Mouse (Mus musculus) midbrain, postnatal 0 days (tissue): ENCODE data around the gene Crtc3. TPM values are rescaled to one million over a fixed set of nuclear protein-coding genes. Genes with fewer than 3 reads are reported as not detected.

Experiments used
- ATAC-seq: fragments of 200-750 bp; cut with Nextera tagmentation; 2 replicates; pipeline ENCODE4 v1.8.0; 2017; ENCODE audit warnings: moderate number of reproducible peaks, mild to moderate bottlenecking, moderate TSS enrichment, moderate library complexity; ENCODE audit not compliant: low FRiP score
- DNase-seq: peaks from one replicate; pipeline ENCODE4 v3.0.0-alpha.2; 2015; ENCODE audit warnings: low spot score
- H3K27ac ChIP-seq: fragments of 300-500 bp; sonication (generic); 2 replicates; pipeline ENCODE4 v1.5.1; 2014; ENCODE audit warnings: low read depth, mild to moderate bottlenecking, low read length, mixed read lengths
- H3K27me3 ChIP-seq: fragments of 300-500 bp; sonication (generic); 2 replicates; pipeline ENCODE4 v1.6.1; 2014; ENCODE audit warnings: low read length, control low read depth, mixed read lengths; ENCODE audit not compliant: insufficient read depth
- H3K36me3 ChIP-seq: fragments of 300-500 bp; sonication (generic); 2 replicates; pipeline ENCODE4 v1.6.1; 2014; ENCODE audit warnings: low read length, control low read depth, mixed read lengths; ENCODE audit not compliant: insufficient read depth
- H3K4me1 ChIP-seq: fragments of 300-500 bp; sonication (generic); 2 replicates; pipeline ENCODE4 v1.6.1; 2014; ENCODE audit warnings: mild to moderate bottlenecking, control low read depth, antibody characterized with exemption, low read length, mixed read lengths; ENCODE audit not compliant: insufficient read depth
- H3K4me2 ChIP-seq: fragments of 300-500 bp; sonication (generic); 2 replicates; pipeline ENCODE4 v1.6.1; 2014; ENCODE audit warnings: low read depth, mild to moderate bottlenecking, low read length, mixed read lengths; ENCODE audit not compliant: poor library complexity, severe bottlenecking
- H3K4me3 ChIP-seq: fragments of 300-500 bp; sonication (generic); 2 replicates; pipeline ENCODE4 v1.5.1; 2014; ENCODE audit warnings: low read depth, mild to moderate bottlenecking, low read length, moderate library complexity
- H3K9ac ChIP-seq: fragments of 300-500 bp; sonication (generic); replicated peaks from 2 replicates; pipeline ENCODE4 v1.6.1; 2014; ENCODE audit warnings: mild to moderate bottlenecking, low read length, moderate library complexity, mixed read lengths; ENCODE audit not compliant: poor library complexity, severe bottlenecking
- H3K9me3 ChIP-seq: fragments of 300-500 bp; sonication (generic); 2 replicates; pipeline ENCODE4 v1.6.1; 2016; ENCODE audit warnings: low read length, control low read depth
- CTCF ChIP-seq: IDR thresholded peaks from 2 replicates; pipeline ENCODE4 v1.5.1; 2016; ENCODE audit warnings: antibody characterized with exemption, mild to moderate bottlenecking
- WGBS: fragments of 180-500 bp; shearing (Covaris S2); extraction: QIAGEN DNeasy Blood & Tissue Kit; methylation state at CpG from one replicate; pipeline ENCODE4 v1.1.7; 2014; 5-methylcytosine and 5-hydroxymethylcytosine counted together
- polyA plus RNA-seq: library from polyadenylated mRNA; unstranded; fragments of >200 nt; fragmentation: Nextera tagmentation; extraction: Ambion mirVana; gene quantifications from 2 replicates; pipeline ENCODE4 v1.2.1, GENCODE M21; 2015
- total RNA-seq: library from RNA; depleted of rRNA; stranded (reverse); fragments of >200 nt; gene quantifications from 2 replicates; pipeline ENCODE4 v1.2.3, GENCODE M21; 2014

Crtc3 gene
- total and polyA plus RNA-seq, 2 experiments from 2014 or later: 12.9 to 13.0 TPM

- no peaks in the 10 kb centered on the region for H3K9me3 ChIP-seq
- DNase-seq (no peak), ATAC-seq (peak; percentile 78; the same call in 1 of the 2 replicates)
- TF ChIP-seq CTCF: no peak
- peaks cover under 1% of the 10 kb centered on the region; the same call in 1 of the 2 replicates for H3K4me1 ChIP-seq
- H3K36me3 ChIP-seq: no peaks in the 10 kb centered on the region
- H3K27ac ChIP-seq: peak overlapping the region; percentile 18; the same call in 1 of the 2 replicates
- no peak overlapping the region for H3K9ac ChIP-seq
- H3K4me3 ChIP-seq: no peak overlapping the region
- H3K4me2 ChIP-seq: no peak overlapping the region
- H3K27me3 ChIP-seq: no peaks in the 10 kb centered on the region
- 81% methylated on average over 4 of the region's 4 CpGs for WGBS
These were observed 27.6 kb downstream of the Crtc3 start for GRCm38 (mm10) chr7:80661082-80661481.

DNA sequence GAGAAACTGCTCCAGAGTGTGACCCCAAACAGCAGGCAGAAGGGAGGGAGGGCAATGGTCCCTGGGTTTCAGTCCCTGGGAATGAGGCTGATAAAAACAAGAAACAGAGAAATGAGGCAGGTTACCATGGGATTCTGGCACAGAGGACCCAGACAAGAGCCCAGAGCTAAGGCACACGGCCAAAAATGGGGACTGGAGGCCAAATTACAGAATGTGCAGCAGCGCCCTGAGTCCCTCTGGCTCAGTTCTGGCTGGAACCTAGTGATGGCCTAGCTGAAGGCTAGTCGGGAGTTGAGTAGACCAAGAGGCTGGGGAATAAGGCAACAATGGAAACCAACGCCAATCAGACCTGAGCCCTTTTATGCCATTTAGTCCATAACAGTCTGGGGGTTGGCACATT lies 28.1 kb downstream of the Crtc3 start:
- no peaks in the 10 kb centered on the region for H3K27me3 ChIP-seq
- 51% methylated on average over 4 of the region's 4 CpGs for WGBS
- DNase-seq (peak; percentile 94), ATAC-seq (peak; percentile 90)
- H3K9ac ChIP-seq: no peak overlapping the region
- H3K4me2 ChIP-seq: no peak overlapping the region
- H3K4me1 ChIP-seq: peaks cover 6% of the 10 kb centered on the region; the same call in 1 of the 2 replicates
- no peak overlapping the region for H3K4me3 ChIP-seq
- no peak for TF ChIP-seq CTCF
- no peaks in the 10 kb centered on the region for H3K9me3 ChIP-seq
- H3K36me3 ChIP-seq: no peaks in the 10 kb centered on the region
- H3K27ac ChIP-seq: 0 out of 2 replicates have a peak overlapping the region, but pooled peaks have one; percentile 18

DNA sequence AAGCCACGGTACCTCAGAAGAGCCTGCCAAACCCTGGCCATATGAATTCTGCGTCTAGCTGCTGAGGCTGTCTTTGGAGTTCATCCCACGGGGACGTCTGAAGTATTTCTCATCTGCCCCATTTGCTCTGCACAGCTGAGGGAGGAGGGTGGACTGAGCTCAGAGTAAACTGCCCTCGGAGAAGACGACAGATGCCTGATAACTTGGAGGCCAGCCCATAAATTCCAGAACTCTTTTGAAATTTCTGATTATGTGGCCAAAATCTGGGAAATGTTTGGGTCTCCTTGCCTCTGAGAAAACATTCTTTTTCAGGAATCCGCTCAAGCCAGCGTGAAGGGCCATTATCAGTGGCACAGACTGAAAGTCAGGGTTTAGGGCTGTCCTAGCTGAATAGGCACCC lies 30.8 kb downstream of the Crtc3 start:
- peak; percentile 59 for DNase-seq
- ATAC-seq: no peak
- 48% methylated on average over 8 of the region's 8 CpGs for WGBS

GRCm38 (mm10) chr7:80655350-80656013 lies 33.2 kb downstream of the Crtc3 start:
- Histone ChIP-seq H3K27ac (0 out of 2 replicates have a peak overlapping the region, but pooled peaks have one; percentile 26), H3K9ac (no peak overlapping the region), H3K4me1 (peaks cover 16% of the 10 kb centered on the region; the same call in 1 of the 2 replicates), H3K4me2 (no peak overlapping the region), H3K9me3 (no peaks in the 10 kb centered on the region), H3K27me3 (no peaks in the 10 kb centered on the region), H3K4me3 (no peak overlapping the region), H3K36me3 (no peaks in the 10 kb centered on the region)
- WGBS: 58% methylated on average over 6 of the region's 6 CpGs
- peak; percentile 38 for DNase-seq
- no peak for TF ChIP-seq CTCF
- no peak for ATAC-seq

More for the DNA sequence above, 30.8 kb downstream of the Crtc3 start:
- no peak overlapping the region for H3K9ac ChIP-seq
- no peak overlapping the region for H3K27ac ChIP-seq
- TF ChIP-seq CTCF: no peak
- no peaks in the 10 kb centered on the region for H3K9me3 ChIP-seq
- H3K4me1 ChIP-seq: peaks cover 16% of the 10 kb centered on the region; the same call in 1 of the 2 replicates
- no peak overlapping the region for H3K4me2 ChIP-seq
- H3K4me3 ChIP-seq: no peak overlapping the region
- H3K36me3 ChIP-seq: no peaks in the 10 kb centered on the region
- no peaks in the 10 kb centered on the region for H3K27me3 ChIP-seq

GRCm38 (mm10) chr7:80654926-80655325 lies 33.8 kb downstream of the Crtc3 start:
- Histone ChIP-seq H3K36me3 (no peaks in the 10 kb centered on the region), H3K9ac (0 out of 2 replicates have a peak overlapping the region, but pooled peaks have one; percentile 8), H3K27ac (peak overlapping the region; percentile 26; the same call in 1 of the 2 replicates), H3K27me3 (no peaks in the 10 kb centered on the region), H3K4me3 (no peak overlapping the region), H3K9me3 (no peaks in the 10 kb centered on the region), H3K4me1 (peaks cover 16% of the 10 kb centered on the region; the same call in 1 of the 2 replicates), H3K4me2 (no peak overlapping the region)
- 32% methylated on average over 5 of the region's 5 CpGs for WGBS
- DNase-seq: no peak
- TF ChIP-seq CTCF: no peak
- ATAC-seq: no peak

GRCm38 (mm10) chr7:80654393-80654792 lies 34.3 kb downstream of the Crtc3 start:
- Histone ChIP-seq H3K9me3 (no peaks in the 10 kb centered on the region), H3K4me1 (peaks cover 16% of the 10 kb centered on the region; the same call in 1 of the 2 replicates), H3K27me3 (no peaks in the 10 kb centered on the region), H3K36me3 (no peaks in the 10 kb centered on the region), H3K4me3 (no peak overlapping the region), H3K4me2 (no peak overlapping the region), H3K27ac (no peak overlapping the region), H3K9ac (no peak overlapping the region)
- no peak for DNase-seq
- TF ChIP-seq CTCF: no peak
- 88% methylated on average over 7 of the region's 7 CpGs for WGBS
- ATAC-seq: no peak
